Comparison of ENCODE assay signal across 7 mouse cellular contexts in the genomic region with DNA sequence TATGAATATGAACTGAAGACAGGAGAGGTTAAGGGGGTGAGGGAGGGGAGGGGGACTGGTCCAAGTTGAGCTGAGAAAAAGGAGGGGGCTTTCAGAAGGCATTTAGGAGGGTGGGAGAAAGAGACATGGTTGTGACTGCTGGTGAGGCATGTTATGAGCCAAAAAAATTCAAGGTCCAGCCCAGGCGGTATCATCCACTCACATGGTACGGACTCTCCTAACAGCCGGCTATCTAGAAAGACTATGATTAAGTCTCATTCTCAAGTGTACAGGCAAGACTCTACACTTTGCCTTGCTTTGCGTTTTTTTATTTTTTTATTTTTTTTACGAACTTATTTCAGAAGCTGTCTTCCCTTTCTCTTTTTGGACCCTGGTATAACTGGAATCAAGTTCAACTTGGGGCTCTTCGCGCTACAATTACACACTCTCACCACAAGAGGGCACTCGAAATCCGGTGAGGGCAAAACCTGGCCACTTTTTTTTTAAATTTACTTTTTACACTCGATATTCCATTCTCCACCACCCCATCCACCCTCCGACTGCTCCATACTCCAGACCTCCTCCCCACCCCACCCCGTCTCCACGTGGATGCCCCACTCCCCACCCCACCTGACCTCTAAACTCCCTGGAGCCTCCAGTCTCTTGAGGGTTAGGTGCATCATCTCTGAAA.
A peak's percentile ranks its signal among the peaks of the same experiment; 100 is the strongest.
DNase-seq lines count a peak whose midpoint lies in the region; ATAC-seq and TF ChIP-seq lines count a peak whose summit lies in the region.

No protein-coding gene starts in this region.

- POLR2A ChIA-PET in Patski (lab: Charles Lee), result no interaction called here

- in situ Hi-C loops in Patski (cut with MboI; ENCODE audit: low pct_unique_long_range_greater_than_20kb), result loop anchor here (10.0 kb wide), 1 partner anchor 225 kb away; no protein-coding TSS in a partner anchor

- ATAC-seq in Patski, result no peak

- peak; percentile 73 for TF ChIP-seq CTCF in Patski (IDR thresholded peaks at IDR 0.05)

- peak; percentile 45 for DNase-seq in left cerebral cortex, postnatal 4 days
- DNase-seq in left cerebral cortex, adult 8-10 months (ENCODE audit: low spot score in 2 of 2), result no peak
- no peak for DNase-seq in Patski (ENCODE audit: low read depth, low spot score)
- peak; percentile 43 to 59 for DNase-seq in cerebellum, postnatal 36 days
- DNase-seq in heart, postnatal 4 days, result peak; percentile 66
- peak; percentile 69 for DNase-seq in lung, postnatal 10 days
- peak; percentile 13 for DNase-seq in thymus, postnatal 14 days

- peaks cover 13% of the 10 kb centered on the region for H3K27me3 ChIP-seq in Patski

- CTCF ChIA-PET in Patski (lab: Charles Lee), result interaction anchor here (1.1 to 8.1 kb wide), 2 partner anchors 97 to 101 kb away, joined by 3 to 72 read pairs; no protein-coding TSS in a partner anchor

- intact Hi-C loops in left cerebral cortex, postnatal 4 days (cut with DNase I), result loop anchor here (5.0 kb wide), 1 partner anchor 97 kb away; no protein-coding TSS in a partner anchor

Comparison
In these comparisons a context has a peak if more than half of its experiments do, and no peak if none do; other contexts are left out.
1. DNase-seq: peak in left cerebral cortex, postnatal 4 days (single experiment), cerebellum, postnatal 36 days (2 of 2), heart, postnatal 4 days (single experiment), lung, postnatal 10 days (single experiment) and thymus, postnatal 14 days (single experiment); none in left cerebral cortex, adult 8-10 months (0 of 2) and Patski (single experiment).